Mouse (Mus musculus) heart, embryonic 12.5 days (tissue): ENCODE measurements around the gene Mrto4. TPM values are rescaled to one million over a fixed set of nuclear protein-coding genes. Genes with fewer than 3 reads are reported as not detected.
A peak's percentile ranks its signal among the peaks of the same experiment; 100 is the strongest.
"Not testable (repeated sequence)": the region's sequence is repeated elsewhere in the genome, so short reads cannot be mapped to it uniquely, and the experiment has no call there.

Experiments used
- ATAC-seq: fragments of 200-750 bp; cut with Nextera tagmentation; 2 replicates; pipeline ENCODE4 v1.8.0; 2017; ENCODE audit warnings: moderate TSS enrichment, moderate library complexity; ENCODE audit not compliant: insufficient number of reproducible peaks, low FRiP score
- H3K27ac ChIP-seq: fragments of 300-500 bp; sonication (generic); 2 replicates; pipeline ENCODE4 v1.5.1; 2016; ENCODE audit warnings: mild to moderate bottlenecking, moderate library complexity; ENCODE audit not compliant: poor library complexity, severe bottlenecking
- H3K27me3 ChIP-seq: fragments of 300-500 bp; sonication (generic); replicated peaks from 2 replicates; pipeline ENCODE4 v1.6.1; 2016; ENCODE audit warnings: mild to moderate bottlenecking, moderate library complexity
- H3K36me3 ChIP-seq: fragments of 300-500 bp; sonication (generic); 2 replicates; pipeline ENCODE4 v1.6.1; 2016; ENCODE audit warnings: mild to moderate bottlenecking, moderate library complexity
- H3K4me1 ChIP-seq: fragments of 300-500 bp; sonication (generic); replicated peaks from 2 replicates; pipeline ENCODE4 v1.6.1; 2016; ENCODE audit warnings: mild to moderate bottlenecking
- H3K4me2 ChIP-seq: fragments of 300-500 bp; sonication (generic); 2 replicates; pipeline ENCODE4 v1.6.1; 2016; ENCODE audit warnings: mild to moderate bottlenecking, moderate library complexity
- H3K4me3 ChIP-seq: fragments of 300-500 bp; sonication (generic); 2 replicates; pipeline ENCODE4 v1.5.1; 2016; ENCODE audit warnings: mild to moderate bottlenecking
- H3K9ac ChIP-seq: fragments of 300-500 bp; sonication (generic); 2 replicates; pipeline ENCODE4 v1.6.1; 2016; ENCODE audit warnings: mild to moderate bottlenecking, moderate library complexity
- H3K9me3 ChIP-seq: fragments of 300-500 bp; sonication (generic); replicated peaks from 2 replicates; pipeline ENCODE4 v1.6.1; 2016; ENCODE audit warnings: mild to moderate bottlenecking, moderate library complexity
- WGBS: fragments of 180-500 bp; shearing (Covaris S2); methylation state at CpG from one replicate; pipeline ENCODE4 v1.1.7; 2016; 5-methylcytosine and 5-hydroxymethylcytosine counted together
- polyA plus RNA-seq: library from polyadenylated mRNA; unstranded; fragments of >200 nt; fragmentation: Nextera tagmentation; extraction: Ambion mirVana; gene quantifications from 2 replicates; pipeline ENCODE4 v1.2.1, GENCODE M21; 2016

The Mrto4 gene
- polyA plus RNA-seq = 77.1 and 77.9 TPM in 2 replicates

DNA sequence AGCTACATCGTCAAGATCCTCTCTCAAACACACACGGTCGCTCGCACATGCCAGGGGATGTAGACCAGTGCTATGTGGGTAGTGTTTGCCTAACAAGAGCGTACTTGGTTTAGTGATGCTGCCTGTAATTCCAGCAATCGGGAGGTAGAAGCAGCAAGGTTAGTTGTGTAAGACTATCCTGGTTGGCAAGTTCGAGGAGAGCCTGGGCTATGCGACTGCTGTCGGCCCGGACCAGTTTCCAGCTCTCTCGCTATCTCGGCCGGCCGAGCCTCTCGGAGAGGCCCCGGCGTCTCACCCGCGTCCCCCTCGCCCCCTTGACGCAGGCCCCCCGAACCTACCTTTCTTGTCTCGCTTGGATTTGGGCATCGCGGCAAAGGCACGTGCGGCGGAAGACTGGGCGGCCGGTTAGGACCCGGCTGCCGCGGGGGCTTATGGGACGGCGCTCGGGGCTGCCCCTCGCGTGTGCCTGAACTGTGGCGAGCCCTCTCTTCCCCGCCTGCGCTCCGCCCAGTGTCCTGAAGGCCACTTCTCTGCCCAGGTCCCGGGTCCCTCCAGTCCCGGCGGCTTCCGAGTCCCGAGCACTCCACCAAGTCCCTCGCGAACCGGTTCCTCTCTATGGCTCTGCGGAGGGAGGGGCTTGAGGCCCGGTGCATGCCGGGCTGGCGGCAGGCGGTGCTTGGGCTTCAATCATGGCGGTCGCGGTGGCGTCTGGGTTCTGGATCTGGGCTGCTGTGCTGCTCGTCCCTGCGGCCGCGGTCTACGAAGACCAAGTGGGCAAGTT, at the start of gene Mrto4, which contains the start of the genes Emc1 and Ubr4:
Gene Mrto4, minus strand, starts transcription at position 646 of the 781 bp plus-strand sequence.
Gene Emc1, plus strand, starts transcription at position 657 of the 781 bp plus-strand sequence.
Gene Ubr4, plus strand, starts transcription at position 679 of the 781 bp plus-strand sequence.
- under 1% methylated on average over 62 of the region's 64 CpGs for WGBS
- Histone ChIP-seq H3K9me3 (no peaks in the 10 kb centered on the region), H3K9ac (peak within 1 kb of the TSS; percentile 85), H3K4me3 (peak within 1 kb of the TSS; percentile 85), H3K4me1 (peaks cover 18% of the 10 kb centered on the region), H3K27ac (peak within 1 kb of the TSS; percentile 94), H3K4me2 (peak within 1 kb of the TSS; percentile 93), H3K27me3 (no peaks in the 10 kb centered on the region), H3K36me3 (peaks cover 56% of the 10 kb centered on the region)
- peak; percentile 94 for ATAC-seq

DNA sequence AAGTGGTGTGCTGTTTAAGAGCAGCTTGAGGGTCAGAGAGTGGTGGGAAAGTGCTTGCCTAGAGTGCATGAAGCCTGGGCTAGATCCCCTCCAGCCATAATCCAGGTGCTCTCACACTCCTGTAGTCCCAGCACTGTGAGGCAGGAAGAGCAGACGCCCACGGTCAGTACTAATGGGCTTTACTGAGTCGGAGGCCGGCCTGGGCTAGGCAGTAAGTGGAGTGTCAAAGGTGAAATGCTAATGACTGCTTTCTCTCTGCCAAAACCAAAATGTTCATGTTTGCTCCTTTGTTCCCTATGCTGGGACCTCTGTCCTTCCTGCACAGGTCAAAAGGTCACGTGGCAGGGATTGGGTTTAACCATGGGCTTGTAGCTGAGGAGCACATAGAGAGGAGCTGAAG, 48.1 kb upstream of the Mrto4 start:
- Histone ChIP-seq H3K9me3 (no peaks in the 10 kb centered on the region), H3K4me2 (no peak overlapping the region), H3K4me3 (no peak overlapping the region), H3K4me1 (peaks cover 3% of the 10 kb centered on the region), H3K36me3 (peaks cover 94% of the 10 kb centered on the region), H3K27me3 (no peaks in the 10 kb centered on the region), H3K9ac (no peak overlapping the region), H3K27ac (no peak overlapping the region)
- 89% methylated on average over 5 of the region's 5 CpGs for WGBS
- ATAC-seq = no peak

DNA sequence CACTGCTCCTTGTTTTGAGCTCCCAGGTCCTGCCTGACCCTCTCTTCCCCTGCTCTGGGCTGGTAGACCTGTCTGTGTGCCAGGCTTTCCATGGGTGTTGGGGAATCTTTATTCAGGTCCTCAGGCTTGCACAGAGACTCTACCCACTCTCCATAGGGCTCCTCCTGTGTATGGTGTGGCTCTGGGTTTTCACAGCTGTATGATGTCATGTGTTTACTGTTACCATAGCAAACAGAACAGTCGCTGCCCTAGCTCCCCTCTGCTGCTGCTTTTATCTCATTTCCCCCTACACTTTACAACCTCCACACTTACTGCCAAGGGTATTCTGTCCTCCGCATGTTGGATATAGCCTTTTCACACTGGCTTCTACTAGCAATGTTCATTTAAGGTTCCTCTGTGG, 43.1 kb upstream of the Mrto4 start:
- H3K9me3 ChIP-seq = no peaks in the 10 kb centered on the region
- no peak for ATAC-seq
- H3K27ac ChIP-seq = no peak overlapping the region
- peaks cover 93% of the 10 kb centered on the region for H3K36me3 ChIP-seq
- no peak overlapping the region for H3K9ac ChIP-seq
- H3K4me2 ChIP-seq = no peak overlapping the region
- peaks cover 19% of the 10 kb centered on the region for H3K4me1 ChIP-seq
- H3K4me3 ChIP-seq = no peak overlapping the region
- 32% methylated on average over 2 of the region's 2 CpGs for WGBS
- H3K27me3 ChIP-seq = peaks cover 8% of the 10 kb centered on the region

DNA sequence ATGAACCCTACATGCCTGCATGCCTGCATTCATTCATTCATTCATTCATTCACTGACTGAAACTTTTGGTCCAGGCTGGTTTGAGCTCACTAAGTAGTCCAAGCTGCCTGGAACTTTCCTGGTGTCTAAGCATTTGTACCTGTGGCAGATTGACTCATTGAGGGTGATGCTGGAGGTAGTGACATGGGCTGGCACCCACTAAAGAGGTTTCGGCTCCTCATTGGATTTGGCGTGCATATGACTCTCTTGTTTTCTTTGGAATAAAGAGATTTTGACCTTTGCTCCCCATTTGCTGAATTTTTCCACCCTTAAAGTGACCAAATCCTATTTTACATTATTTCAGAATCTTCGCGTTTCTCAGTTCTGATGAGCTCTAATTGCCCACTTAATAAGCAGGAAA, 37.2 kb upstream of the Mrto4 start:
- no peaks in the 10 kb centered on the region for H3K9me3 ChIP-seq
- no peak overlapping the region for H3K27ac ChIP-seq
- H3K9ac ChIP-seq = no peak overlapping the region
- no peak for ATAC-seq
- peaks cover 8% of the 10 kb centered on the region for H3K27me3 ChIP-seq
- H3K4me2 ChIP-seq = no peak overlapping the region
- H3K4me1 ChIP-seq = peaks cover 48% of the 10 kb centered on the region
- H3K36me3 ChIP-seq = peaks cover 44% of the 10 kb centered on the region
- H3K4me3 ChIP-seq = no peak overlapping the region
- WGBS = 84% methylated on average over 4 of the region's 4 CpGs

DNA sequence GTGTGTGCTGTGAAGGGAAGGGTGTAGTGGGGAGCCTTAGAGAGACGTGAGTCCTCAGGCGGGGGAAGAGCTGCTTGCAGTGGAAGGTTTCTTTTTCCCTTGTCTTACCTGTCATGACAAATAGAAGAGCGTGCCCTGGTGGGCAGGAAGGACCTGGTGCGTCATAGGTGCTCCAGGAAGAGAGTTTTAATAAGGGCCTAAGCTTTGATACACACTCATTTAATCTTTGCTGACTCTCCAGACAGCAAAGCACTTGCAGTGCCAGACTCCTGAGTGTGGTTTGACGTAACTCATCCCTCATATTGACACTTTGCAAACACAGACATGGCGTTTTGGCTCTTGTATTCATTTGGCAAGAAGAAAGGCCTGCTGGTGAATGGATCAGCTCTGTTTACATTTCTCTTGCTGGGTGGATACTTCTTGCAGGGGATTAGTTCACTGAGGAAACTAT, 34.5 kb upstream of the Mrto4 start:
- Histone ChIP-seq H3K27ac (peak overlapping the region; percentile 27), H3K9ac (no peak overlapping the region), H3K27me3 (no peaks in the 10 kb centered on the region), H3K9me3 (no peaks in the 10 kb centered on the region), H3K4me3 (no peak overlapping the region), H3K4me2 (no peak overlapping the region), H3K4me1 (peaks cover 62% of the 10 kb centered on the region), H3K36me3 (peaks cover 21% of the 10 kb centered on the region)
- no peak for ATAC-seq
- WGBS = 47% methylated on average over 6 of the region's 6 CpGs

DNA sequence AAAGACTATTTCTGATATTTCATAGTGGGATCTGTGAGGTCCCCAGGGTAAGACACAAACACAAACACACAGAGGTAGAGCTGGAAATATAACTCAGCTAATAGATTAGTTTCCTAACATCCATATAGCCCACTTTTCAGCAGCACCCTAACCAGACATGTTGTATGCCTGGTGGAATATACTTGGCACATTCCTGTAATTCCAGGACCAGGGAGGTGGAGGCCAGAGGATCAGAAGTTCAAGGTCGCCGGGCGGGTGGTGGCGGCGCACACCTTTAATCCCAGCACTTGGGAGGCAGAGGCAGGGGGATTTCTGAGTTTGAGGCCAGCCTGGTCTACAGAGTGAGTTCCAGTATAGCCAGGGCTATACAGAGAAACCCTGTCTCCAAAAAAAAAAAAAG, 33.5 kb upstream of the Mrto4 start:
- H3K4me1 ChIP-seq = peaks cover 61% of the 10 kb centered on the region
- not testable (repeated sequence) for H3K9ac ChIP-seq, H3K4me2 ChIP-seq, H3K27ac ChIP-seq, H3K9me3 ChIP-seq, ATAC-seq, H3K27me3 ChIP-seq, H3K4me3 ChIP-seq
- WGBS = 93% methylated on average over 5 of the region's 5 CpGs
- peaks cover 11% of the 10 kb centered on the region for H3K36me3 ChIP-seq

DNA sequence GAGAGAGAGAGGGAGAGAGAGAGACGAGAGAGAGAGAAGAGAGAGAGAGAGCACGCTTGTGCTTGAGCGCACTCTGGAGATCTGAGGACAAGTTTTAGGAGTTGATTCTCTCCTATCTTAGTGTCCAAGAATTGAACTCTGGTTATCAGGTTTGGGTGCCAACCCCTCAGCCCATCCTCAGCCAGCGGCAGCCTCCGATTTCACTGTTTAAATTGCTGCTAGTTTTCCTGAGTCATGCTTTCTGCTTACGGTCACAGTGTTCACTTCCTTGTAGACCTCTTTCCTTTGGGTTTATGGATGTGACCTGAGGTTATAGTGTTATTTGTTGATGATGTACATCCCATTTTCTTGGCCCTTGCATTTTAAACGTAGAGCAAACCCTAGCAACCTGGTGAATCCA, 29.9 kb upstream of the Mrto4 start:
- peak overlapping the region; percentile 21; the same call in 1 of the 2 replicates for H3K4me3 ChIP-seq
- no peak for ATAC-seq
- H3K4me1 ChIP-seq = peaks cover 42% of the 10 kb centered on the region
- H3K36me3 ChIP-seq = peaks cover 8% of the 10 kb centered on the region; the same call in 1 of the 2 replicates
- H3K9me3 ChIP-seq = no peaks in the 10 kb centered on the region
- H3K9ac ChIP-seq = peak overlapping the region; percentile 50
- H3K27me3 ChIP-seq = no peaks in the 10 kb centered on the region
- WGBS = 64% methylated on average over 7 of the region's 7 CpGs
- no peak overlapping the region for H3K27ac ChIP-seq
- peak overlapping the region; percentile 53 for H3K4me2 ChIP-seq

DNA sequence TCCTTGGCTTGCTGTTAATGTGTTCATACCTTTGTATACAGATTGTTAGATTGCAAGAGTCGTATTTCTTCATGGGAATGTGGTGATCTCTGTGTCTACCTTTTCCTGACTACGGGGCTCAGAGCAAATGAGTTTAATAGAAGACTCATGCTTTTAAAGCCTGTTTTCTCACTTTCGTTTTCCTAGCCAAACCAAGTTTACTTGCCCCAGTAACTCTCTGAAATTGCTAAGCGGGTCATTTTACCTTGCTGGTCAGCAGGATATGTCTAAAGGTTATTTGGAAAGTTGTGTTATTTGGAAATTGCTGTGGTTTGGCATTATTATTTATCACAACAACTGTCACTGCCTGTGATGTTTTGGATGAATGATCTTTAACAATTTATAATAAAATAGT, 29.1 kb upstream of the Mrto4 start:
- Histone ChIP-seq H3K27me3 (no peaks in the 10 kb centered on the region), H3K9ac (peak overlapping the region; percentile 85), H3K4me2 (peak overlapping the region; percentile 89), H3K4me3 (peak overlapping the region; percentile 72), H3K27ac (peak overlapping the region; percentile 76), H3K4me1 (peaks cover 34% of the 10 kb centered on the region), H3K36me3 (peaks cover 12% of the 10 kb centered on the region), H3K9me3 (no peaks in the 10 kb centered on the region)
- WGBS = 37% methylated on average over 4 of the region's 4 CpGs
- ATAC-seq = no peak

DNA sequence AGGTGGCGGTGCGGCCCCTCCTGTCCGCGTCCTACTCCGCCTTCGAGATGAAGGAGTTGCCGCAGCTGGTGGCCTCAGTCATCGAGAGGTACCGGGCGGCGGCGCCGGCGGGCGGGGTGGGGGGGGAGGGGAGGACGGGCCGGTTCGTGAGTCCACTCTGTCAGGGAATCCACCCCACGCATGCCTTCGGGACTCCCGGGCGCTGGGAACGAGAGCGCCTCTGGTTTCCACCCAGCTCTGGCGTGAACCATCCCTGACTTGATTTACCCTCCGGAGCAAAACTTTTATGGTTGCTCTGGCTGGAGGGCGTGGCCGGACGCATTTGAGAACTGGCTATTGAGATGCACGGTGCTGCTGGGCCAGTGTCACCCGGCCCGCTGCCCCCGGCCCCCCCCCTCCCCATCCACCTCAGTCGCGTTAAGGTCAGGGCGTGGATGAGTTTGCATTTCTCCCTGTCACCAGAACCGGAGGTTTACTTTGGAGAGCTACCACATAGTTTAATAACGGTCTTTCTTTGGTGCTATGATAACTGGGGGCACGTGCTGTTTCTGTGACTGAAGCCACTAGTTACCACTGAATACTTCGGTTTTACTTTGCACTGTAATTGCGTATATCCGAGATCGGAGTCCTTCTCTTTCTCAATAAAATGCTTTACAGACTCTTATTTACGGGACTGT, 28.5 kb upstream of the Mrto4 start:
- WGBS = 4% methylated on average over 33 of the region's 44 CpGs
- H3K9me3 ChIP-seq = no peaks in the 10 kb centered on the region
- H3K4me1 ChIP-seq = peaks cover 30% of the 10 kb centered on the region
- peak overlapping the region; percentile 85 for H3K9ac ChIP-seq
- no peaks in the 10 kb centered on the region for H3K27me3 ChIP-seq
- peak overlapping the region; percentile 76 for H3K27ac ChIP-seq
- H3K4me3 ChIP-seq = peak overlapping the region; percentile 72
- peak; percentile 80 for ATAC-seq
- H3K4me2 ChIP-seq = peak overlapping the region; percentile 89
- H3K36me3 ChIP-seq = peaks cover 16% of the 10 kb centered on the region

DNA sequence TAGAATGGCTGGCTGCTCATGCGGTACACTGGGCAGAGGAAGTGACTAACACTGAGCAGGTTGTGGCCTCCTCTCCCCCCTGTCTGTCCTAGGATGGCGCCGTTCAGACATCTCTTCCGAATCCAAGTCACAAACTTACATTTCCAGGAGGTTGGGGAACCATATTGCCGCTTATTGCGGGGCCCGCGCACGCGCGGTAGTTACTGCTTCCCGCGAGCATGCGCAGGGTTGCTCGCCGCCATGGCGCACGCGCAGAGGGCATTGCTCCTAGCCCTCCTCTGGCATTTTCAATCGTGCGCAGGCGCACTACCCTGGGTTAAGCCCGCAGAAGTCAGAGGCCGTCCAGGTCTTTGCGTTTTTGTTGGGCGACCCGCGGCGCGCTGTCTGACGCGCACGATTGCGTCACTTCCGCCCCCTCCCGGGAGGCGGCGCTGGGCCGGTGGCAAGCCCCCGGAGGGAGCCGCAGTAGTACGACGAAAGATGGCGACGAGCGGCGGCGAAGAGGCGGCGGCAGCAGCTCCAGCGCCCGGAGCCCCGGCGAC, 27.9 kb upstream of the Mrto4 start:
- H3K9ac ChIP-seq = peak overlapping the region; percentile 89
- peak overlapping the region; percentile 83 for H3K27ac ChIP-seq
- H3K36me3 ChIP-seq = peaks cover 22% of the 10 kb centered on the region
- no peaks in the 10 kb centered on the region for H3K27me3 ChIP-seq
- peaks cover 25% of the 10 kb centered on the region for H3K4me1 ChIP-seq
- peak overlapping the region; percentile 72 for H3K4me3 ChIP-seq
- H3K9me3 ChIP-seq = no peaks in the 10 kb centered on the region
- H3K4me2 ChIP-seq = peak overlapping the region; percentile 89
- under 1% methylated on average over 54 of the region's 54 CpGs for WGBS
- ATAC-seq = peak; percentile 96

DNA sequence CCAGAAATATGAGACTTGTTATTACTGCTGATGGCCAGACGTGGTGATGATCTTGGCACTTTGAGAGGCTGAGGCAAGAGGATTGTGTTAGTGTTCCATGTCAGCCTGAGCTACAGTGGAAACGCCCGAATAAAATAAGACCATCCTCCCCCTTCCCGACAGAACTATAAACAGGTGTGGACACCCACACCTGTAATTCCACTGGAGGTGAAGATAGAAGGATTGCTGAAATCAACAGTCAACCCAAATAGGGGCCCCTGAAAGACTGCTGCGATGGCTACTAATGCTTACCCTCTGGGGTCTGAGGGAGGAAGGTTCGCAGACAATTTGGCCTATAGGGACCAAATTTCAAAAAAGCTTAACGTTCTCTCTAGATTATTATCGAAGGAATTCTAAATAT, 27.3 kb upstream of the Mrto4 start:
- Histone ChIP-seq H3K27ac (peak overlapping the region; percentile 83), H3K4me3 (peak overlapping the region; percentile 72), H3K4me1 (peaks cover 25% of the 10 kb centered on the region), H3K27me3 (no peaks in the 10 kb centered on the region), H3K4me2 (peak overlapping the region; percentile 89), H3K9ac (peak overlapping the region; percentile 89), H3K36me3 (peaks cover 27% of the 10 kb centered on the region), H3K9me3 (no peaks in the 10 kb centered on the region)
- no peak for ATAC-seq
- 8% methylated on average over 8 of the region's 8 CpGs for WGBS
